Mouse (Mus musculus): ENCODE results near the gene Atp6ap1. TPM values are rescaled to one million over a fixed set of nuclear protein-coding genes. Genes with fewer than 3 reads are reported as not detected.

Gene Atp6ap1
- polyA plus RNA-seq, 1 experiment from 2014 or later, result 82.1 TPM

- Histone ChIP-seq H3K9me3 (ENCODE audit: control insufficient read depth, low read length) (no peaks in the 10 kb centered on the region), H3K27ac (ENCODE audit: low read depth, low read length) (no peak overlapping the region), H3K27me3 (ENCODE audit: control insufficient read depth, insufficient read depth, low read length) (no peaks in the 10 kb centered on the region), H3K36me3 (ENCODE audit: control insufficient read depth, insufficient read depth, low read length) (no peaks in the 10 kb centered on the region), H3K4me3 (ENCODE audit: low read depth, low read length) (peak overlapping the region; percentile 49), H3K4me2 (ENCODE audit: low read depth, low read length, severe bottlenecking) (peak overlapping the region; percentile 64), H3K4me1 (replicated peaks; ENCODE audit: control insufficient read depth, insufficient read depth, low read length) (peaks cover 4% of the 10 kb centered on the region; the same call in 1 of the 2 replicates), H3K9ac (ENCODE audit: low read length) (peak overlapping the region; percentile 68)
- ATAC-seq (replicated peaks; ENCODE audit: low FRiP score) (0 out of 2 replicates have a peak, but pooled peaks have one; percentile 4), DNase-seq (ENCODE audit: low spot score) (no peak)
- WGBS, result 45% methylated on average over 5 of the region's 5 CpGs
These were observed 13.8 kb upstream of the Atp6ap1 start for GRCm38 (mm10) chrX:74283092-74283437.

- no peak overlapping the region for H3K4me3 ChIP-seq (ENCODE audit: low read depth, low read length)
- H3K4me1 ChIP-seq (replicated peaks; ENCODE audit: control insufficient read depth, insufficient read depth, low read length), result 0 out of 2 replicates have a peak, but pooled peaks cover 2% of the 10 kb centered on the region
- no peaks in the 10 kb centered on the region; the same call in 1 of the 2 replicates for H3K36me3 ChIP-seq (ENCODE audit: control insufficient read depth, insufficient read depth, low read length)
- no peak overlapping the region for H3K9ac ChIP-seq (ENCODE audit: low read length)
- H3K4me2 ChIP-seq (ENCODE audit: low read depth, low read length, severe bottlenecking), result no peak overlapping the region
- no peaks in the 10 kb centered on the region for H3K9me3 ChIP-seq (ENCODE audit: control insufficient read depth, low read length)
- ATAC-seq (replicated peaks; ENCODE audit: low FRiP score), result no peak
- H3K27me3 ChIP-seq (ENCODE audit: control insufficient read depth, insufficient read depth, low read length), result no peaks in the 10 kb centered on the region
- no peak overlapping the region for H3K27ac ChIP-seq (ENCODE audit: low read depth, low read length)
- WGBS, result 80% methylated on average over 4 of the region's 4 CpGs
- no peak for DNase-seq (ENCODE audit: low spot score)
These were observed 3.5 kb upstream of the Atp6ap1 start for GRCm38 (mm10) chrX:74293431-74293830.

DNA sequence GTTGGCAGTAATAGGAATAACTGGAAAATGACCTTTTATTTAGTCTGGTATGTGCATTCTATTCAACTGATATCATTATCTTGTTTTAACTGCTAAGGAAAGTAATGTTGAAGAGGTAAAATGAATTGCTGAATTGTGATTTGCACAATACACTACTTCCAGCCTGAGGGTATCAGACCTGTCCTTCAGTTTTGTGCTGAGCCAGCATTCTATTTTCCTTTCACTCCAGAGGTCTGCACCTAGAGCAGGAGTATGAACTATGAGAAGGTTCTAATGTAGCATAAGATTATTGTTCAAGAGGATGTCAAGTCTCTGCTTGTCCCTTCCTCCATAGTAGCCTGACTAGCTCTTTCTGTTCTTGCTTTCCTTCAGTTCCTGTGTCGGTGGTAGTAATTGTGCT, 1.5 kb downstream of the Atp6ap1 start:
- H3K4me1 ChIP-seq (replicated peaks; ENCODE audit: control insufficient read depth, insufficient read depth, low read length), result 0 out of 2 replicates have a peak, but pooled peaks cover 2% of the 10 kb centered on the region
- no peaks in the 10 kb centered on the region for H3K9me3 ChIP-seq (ENCODE audit: control insufficient read depth, low read length)
- no peaks in the 10 kb centered on the region; the same call in 1 of the 2 replicates for H3K36me3 ChIP-seq (ENCODE audit: control insufficient read depth, insufficient read depth, low read length)
- DNase-seq (ENCODE audit: low spot score), result no peak
- H3K9ac ChIP-seq (ENCODE audit: low read length), result no peak overlapping the region
- H3K4me2 ChIP-seq (ENCODE audit: low read depth, low read length, severe bottlenecking), result no peak overlapping the region
- no peaks in the 10 kb centered on the region for H3K27me3 ChIP-seq (ENCODE audit: control insufficient read depth, insufficient read depth, low read length)
- WGBS, result 89% methylated on average over 1 of the region's 1 CpGs
- ATAC-seq (replicated peaks; ENCODE audit: low FRiP score), result no peak
- no peak overlapping the region for H3K4me3 ChIP-seq (ENCODE audit: low read depth, low read length)
- no peak overlapping the region for H3K27ac ChIP-seq (ENCODE audit: low read depth, low read length)

- H3K9ac ChIP-seq (ENCODE audit: low read length), result no peak overlapping the region
- H3K4me3 ChIP-seq (ENCODE audit: low read depth, low read length), result no peak overlapping the region
- H3K27ac ChIP-seq (ENCODE audit: low read depth, low read length), result no peak overlapping the region
- H3K36me3 ChIP-seq (ENCODE audit: control insufficient read depth, insufficient read depth, low read length), result no peaks in the 10 kb centered on the region; the same call in 1 of the 2 replicates
- H3K27me3 ChIP-seq (ENCODE audit: control insufficient read depth, insufficient read depth, low read length), result no peaks in the 10 kb centered on the region
- no peak overlapping the region for H3K4me2 ChIP-seq (ENCODE audit: low read depth, low read length, severe bottlenecking)
- DNase-seq (ENCODE audit: low spot score) (no peak), ATAC-seq (replicated peaks; ENCODE audit: low FRiP score) (no peak)
- WGBS, result 87% methylated on average over 3 of the region's 3 CpGs
- H3K9me3 ChIP-seq (ENCODE audit: control insufficient read depth, low read length), result no peaks in the 10 kb centered on the region
- 0 out of 2 replicates have a peak, but pooled peaks cover 2% of the 10 kb centered on the region for H3K4me1 ChIP-seq (replicated peaks; ENCODE audit: control insufficient read depth, insufficient read depth, low read length)
These were observed 2.8 kb downstream of the Atp6ap1 start for GRCm38 (mm10) chrX:74299721-74300120.

DNA sequence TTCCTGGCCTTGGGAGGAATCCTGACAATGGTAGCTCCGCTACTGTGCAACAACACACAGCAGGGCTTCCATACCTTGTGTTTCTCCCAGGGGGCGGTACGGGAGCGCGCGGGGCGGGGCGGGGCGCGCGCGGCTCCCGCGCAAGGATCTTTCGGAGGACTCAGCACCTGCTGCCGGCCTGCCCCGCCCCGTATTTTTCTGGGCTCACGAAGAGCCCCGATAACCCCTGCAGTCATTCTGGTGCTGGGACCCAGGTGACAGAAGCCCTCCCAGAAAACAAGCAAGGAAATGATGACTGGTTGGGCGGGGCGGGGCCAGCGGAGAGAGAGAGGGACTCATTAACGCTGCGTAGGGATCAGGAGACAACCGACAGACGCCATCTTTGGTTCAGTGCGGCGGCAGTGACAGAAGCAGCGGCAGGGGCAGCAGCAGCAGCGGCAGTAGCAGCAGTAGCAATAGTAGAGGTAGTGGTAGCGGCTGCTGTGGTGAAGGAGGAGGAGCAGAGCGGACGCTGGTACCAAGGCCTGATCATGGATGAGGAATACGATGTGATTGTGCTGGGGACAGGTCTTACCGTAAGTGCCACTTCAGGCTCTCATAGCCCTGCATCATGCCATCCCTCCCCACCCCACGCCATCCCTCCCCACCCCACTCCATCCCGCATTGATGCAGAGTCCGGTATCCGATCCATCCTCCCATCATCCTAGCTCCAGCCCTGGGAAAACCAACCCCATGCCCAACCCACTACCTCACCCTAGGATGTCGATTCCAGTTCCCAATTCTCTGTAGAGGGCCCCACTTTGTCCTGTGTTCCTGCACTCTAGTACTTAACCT, 8.2 kb downstream of the Atp6ap1 start, which contains the start of gene Gdi1:
Gene Gdi1 (plus strand): TSS at position 132 of the 834 bp plus-strand sequence.
- DNase-seq (ENCODE audit: low spot score), result peak; percentile 87
- Histone ChIP-seq H3K36me3 (ENCODE audit: control insufficient read depth, insufficient read depth, low read length) (peaks cover 8% of the 10 kb centered on the region), H3K9ac (ENCODE audit: low read length) (peak within 1 kb of the TSS; percentile 72), H3K9me3 (ENCODE audit: control insufficient read depth, low read length) (no peaks in the 10 kb centered on the region), H3K4me1 (replicated peaks; ENCODE audit: control insufficient read depth, insufficient read depth, low read length) (no peaks in the 10 kb centered on the region), H3K27me3 (ENCODE audit: control insufficient read depth, insufficient read depth, low read length) (no peaks in the 10 kb centered on the region), H3K4me3 (ENCODE audit: low read depth, low read length) (peak within 1 kb of the TSS; percentile 56), H3K4me2 (ENCODE audit: low read depth, low read length, severe bottlenecking) (peak within 1 kb of the TSS; percentile 59), H3K27ac (ENCODE audit: low read depth, low read length) (peak within 1 kb of the TSS; percentile 83)
- ATAC-seq (replicated peaks; ENCODE audit: low FRiP score), result peak; percentile 83
- 16% methylated on average over 38 of the region's 41 CpGs for WGBS

- Histone ChIP-seq H3K4me3 (ENCODE audit: low read depth, low read length) (peak within 1 kb of the TSS; percentile 50), H3K4me2 (ENCODE audit: low read depth, low read length, severe bottlenecking) (peak within 1 kb of the TSS; percentile 71), H3K4me1 (replicated peaks; ENCODE audit: control insufficient read depth, insufficient read depth, low read length) (no peaks in the 10 kb centered on the region), H3K9me3 (ENCODE audit: control insufficient read depth, low read length) (no peaks in the 10 kb centered on the region), H3K36me3 (ENCODE audit: control insufficient read depth, insufficient read depth, low read length) (peaks cover 9% of the 10 kb centered on the region), H3K9ac (ENCODE audit: low read length) (peak within 1 kb of the TSS; percentile 64), H3K27me3 (ENCODE audit: control insufficient read depth, insufficient read depth, low read length) (no peaks in the 10 kb centered on the region), H3K27ac (ENCODE audit: low read depth, low read length) (peak within 1 kb of the TSS; percentile 27; the same call in 1 of the 2 replicates)
- DNase-seq (ENCODE audit: low spot score) (peak; percentile 90), ATAC-seq (replicated peaks; ENCODE audit: low FRiP score) (peak; percentile 96)
- 26% methylated on average over 50 of the region's 59 CpGs for WGBS
These were observed 15.9 kb downstream of the Atp6ap1 start, which contains the start of gene Fam50a for GRCm38 (mm10) chrX:74312540-74313464. Gene Fam50a (plus strand): TSS chrX:74313033.

GRCm38 (mm10) chrX:74328725-74329161, 31.8 kb downstream of the Atp6ap1 start, which contains the start of gene Plxna3:
Gene Plxna3 (plus strand): TSS chrX:74329066.
- Histone ChIP-seq H3K4me3 (ENCODE audit: low read depth, low read length) (peak within 1 kb of the TSS; percentile 49), H3K4me1 (replicated peaks; ENCODE audit: control insufficient read depth, insufficient read depth, low read length) (no peaks in the 10 kb centered on the region), H3K36me3 (ENCODE audit: control insufficient read depth, insufficient read depth, low read length) (no peaks in the 10 kb centered on the region), H3K9ac (ENCODE audit: low read length) (peak within 1 kb of the TSS; percentile 66), H3K27me3 (ENCODE audit: control insufficient read depth, insufficient read depth, low read length) (no peaks in the 10 kb centered on the region), H3K4me2 (ENCODE audit: low read depth, low read length, severe bottlenecking) (peak within 1 kb of the TSS; percentile 67), H3K9me3 (ENCODE audit: control insufficient read depth, low read length) (no peaks in the 10 kb centered on the region), H3K27ac (ENCODE audit: low read depth, low read length) (peak within 1 kb of the TSS; percentile 68)
- peak; percentile 96 for ATAC-seq (replicated peaks; ENCODE audit: low FRiP score)
- 26% methylated on average over 26 of the region's 30 CpGs for WGBS
- DNase-seq (ENCODE audit: low spot score), result peak; percentile 86

GRCm38 (mm10) chrX:74329215-74329671, 32.3 kb downstream of the Atp6ap1 start:
- Histone ChIP-seq H3K27me3 (ENCODE audit: control insufficient read depth, insufficient read depth, low read length) (no peaks in the 10 kb centered on the region), H3K4me2 (ENCODE audit: low read depth, low read length, severe bottlenecking) (peak overlapping the region; percentile 67), H3K4me3 (ENCODE audit: low read depth, low read length) (peak overlapping the region; percentile 49), H3K36me3 (ENCODE audit: control insufficient read depth, insufficient read depth, low read length) (no peaks in the 10 kb centered on the region), H3K4me1 (replicated peaks; ENCODE audit: control insufficient read depth, insufficient read depth, low read length) (no peaks in the 10 kb centered on the region), H3K9ac (ENCODE audit: low read length) (peak overlapping the region; percentile 66), H3K9me3 (ENCODE audit: control insufficient read depth, low read length) (no peaks in the 10 kb centered on the region), H3K27ac (ENCODE audit: low read depth, low read length) (no peak overlapping the region)
- 18% methylated on average over 9 of the region's 10 CpGs for WGBS
- DNase-seq (ENCODE audit: low spot score), result no peak
- peak; percentile 75 for ATAC-seq (replicated peaks; ENCODE audit: low FRiP score)
